Mouse (Mus musculus): ENCODE data around the gene Mettl27. TPM values are rescaled to one million over a fixed set of nuclear protein-coding genes. Genes with fewer than 3 reads are reported as not detected.

The Mettl27 gene
- polyA plus RNA-seq, 1 experiment = 23.2 TPM

DNA sequence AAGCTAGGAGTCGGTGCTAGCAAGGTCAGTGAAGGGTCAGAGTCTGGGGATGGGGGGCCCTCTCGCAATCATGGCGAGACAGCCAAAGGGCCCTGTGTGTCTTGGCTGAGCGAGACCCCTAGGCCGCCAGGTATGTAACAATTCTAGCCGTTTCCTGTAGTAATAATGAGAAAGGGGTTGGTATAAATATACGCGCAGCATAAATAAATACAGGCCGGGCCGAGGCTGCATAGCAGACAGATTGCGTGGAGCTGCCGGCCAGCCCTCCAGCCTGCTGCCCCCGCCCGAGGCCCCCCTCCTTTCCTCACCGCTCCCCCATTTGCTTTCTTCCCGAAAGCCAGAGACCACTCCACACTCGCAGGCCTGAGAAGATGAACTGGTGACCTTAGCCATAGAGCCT lies 34.6 kb upstream of the Mettl27 start:
- TF ChIP-seq POLR2A (IDR thresholded peaks at IDR 0.05; ENCODE audit: borderline replicate concordance, extremely low read depth, low read depth, low read length) = no peak
- no peak for TF ChIP-seq CTCF (IDR thresholded peaks at IDR 0.05; ENCODE audit: insufficient read depth, low read length)
- WGBS = 39% methylated on average over 17 of the region's 17 CpGs
- DNase-seq = no peak
- Histone ChIP-seq H3K4me1 (ENCODE audit: control insufficient read depth, insufficient read depth, low read length) (no peaks in the 10 kb centered on the region; the same call in 1 of the 2 replicates), H3K4me3 (replicated peaks; ENCODE audit: extremely low read depth, low read depth, low read length) (no peak overlapping the region)

DNA sequence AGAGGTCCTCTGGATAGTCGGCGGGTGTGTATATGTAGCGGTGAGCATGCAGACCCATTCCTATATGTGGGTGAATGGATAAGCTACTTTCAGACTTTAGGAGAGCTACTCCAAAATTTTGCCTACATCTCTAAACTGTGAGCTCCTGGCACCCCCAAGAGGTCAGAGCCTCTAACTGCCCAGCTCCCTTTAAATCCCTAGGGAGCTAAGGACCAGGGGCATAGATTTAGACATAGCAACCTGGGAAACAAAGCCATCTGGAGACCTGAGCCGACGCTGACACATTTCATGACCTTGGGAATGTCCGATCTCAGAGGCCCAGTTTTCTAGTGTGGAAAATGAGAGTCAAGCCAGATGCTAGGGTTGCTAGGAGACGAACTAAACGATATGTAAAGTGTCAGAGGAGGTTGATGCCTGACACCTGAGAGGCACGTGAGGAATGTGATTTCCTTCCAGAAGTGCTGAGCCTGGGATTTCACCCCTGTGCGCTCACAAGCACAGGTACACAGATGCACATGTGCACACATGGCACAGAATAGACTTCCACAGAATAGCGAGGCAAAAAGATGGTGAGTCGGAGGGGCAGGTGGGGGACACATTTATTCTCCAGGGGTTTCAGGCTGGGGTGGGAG lies 31.0 kb upstream of the Mettl27 start:
- WGBS = 32% methylated on average over 12 of the region's 12 CpGs
- H3K4me1 ChIP-seq (ENCODE audit: control insufficient read depth, insufficient read depth, low read length) = no peaks in the 10 kb centered on the region
- TF ChIP-seq CTCF (IDR thresholded peaks at IDR 0.05; ENCODE audit: insufficient read depth, low read length) (peak; percentile 62), POLR2A (IDR thresholded peaks at IDR 0.05; ENCODE audit: borderline replicate concordance, extremely low read depth, low read depth, low read length) (no peak)
- DNase-seq = no peak
- H3K4me3 ChIP-seq (replicated peaks; ENCODE audit: extremely low read depth, low read depth, low read length) = no peak overlapping the region

DNA sequence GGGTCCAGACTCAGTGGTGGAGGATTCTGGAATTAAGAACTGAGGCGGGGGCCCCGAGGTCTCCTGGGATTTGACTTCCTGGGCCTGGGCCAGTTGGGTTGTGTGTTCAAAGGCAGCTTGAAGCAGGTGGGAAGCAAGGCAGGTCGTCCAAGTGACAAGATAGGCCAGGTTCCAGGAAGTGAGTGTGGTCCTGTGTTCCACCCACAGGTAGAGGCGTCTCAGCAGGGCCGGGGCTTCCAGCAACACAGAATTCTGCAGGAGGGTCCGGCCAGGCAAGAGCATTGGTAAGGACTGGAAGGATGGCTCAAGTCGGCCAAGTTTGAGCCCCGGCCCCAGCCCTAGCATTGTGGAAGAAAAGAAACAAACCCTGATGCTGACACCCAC lies 30.5 kb upstream of the Mettl27 start:
- no peak for TF ChIP-seq CTCF (IDR thresholded peaks at IDR 0.05; ENCODE audit: insufficient read depth, low read length)
- TF ChIP-seq POLR2A (IDR thresholded peaks at IDR 0.05; ENCODE audit: borderline replicate concordance, extremely low read depth, low read depth, low read length) = no peak
- WGBS = 59% methylated on average over 8 of the region's 8 CpGs
- DNase-seq = no peak

DNA sequence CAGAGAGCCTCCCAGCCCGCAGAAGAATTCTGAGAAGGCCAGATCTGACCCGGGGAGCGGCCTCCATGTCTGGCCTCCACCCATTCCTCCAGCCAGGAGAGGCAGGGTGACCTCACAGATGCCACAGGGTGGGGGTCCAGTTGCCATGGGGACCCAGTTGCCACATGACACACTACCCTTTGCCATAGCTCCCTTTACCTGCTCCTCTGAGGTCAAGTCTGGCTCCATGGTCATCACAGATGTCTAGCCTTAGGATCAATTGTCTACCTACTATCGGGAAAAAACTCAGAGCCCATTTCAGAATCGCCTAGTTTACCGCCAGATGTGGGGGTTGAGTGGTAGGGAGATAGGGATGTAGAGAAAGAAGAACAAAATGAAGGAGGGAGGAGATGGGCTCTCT lies 25.5 kb upstream of the Mettl27 start, which contains the start of gene Tmem270:
Gene Tmem270, minus strand, starts transcription at position 101 of the 400 bp plus-strand sequence.
- TF ChIP-seq POLR2A (IDR thresholded peaks at IDR 0.05; ENCODE audit: borderline replicate concordance, extremely low read depth, low read depth, low read length) = no peak
- TF ChIP-seq CTCF (IDR thresholded peaks at IDR 0.05; ENCODE audit: insufficient read depth, low read length) = no peak
- no peak for DNase-seq
- Histone ChIP-seq H3K4me1 (ENCODE audit: control insufficient read depth, insufficient read depth, low read length) (no peaks in the 10 kb centered on the region), H3K4me3 (replicated peaks; ENCODE audit: extremely low read depth, low read depth, low read length) (no peak within 1 kb of the TSS)
- 87% methylated on average over 6 of the region's 6 CpGs for WGBS

More for the DNA sequence above, 30.5 kb upstream of the Mettl27 start:
- no peak overlapping the region for H3K4me3 ChIP-seq (replicated peaks; ENCODE audit: extremely low read depth, low read depth, low read length)
- no peaks in the 10 kb centered on the region for H3K4me1 ChIP-seq (ENCODE audit: control insufficient read depth, insufficient read depth, low read length)

DNA sequence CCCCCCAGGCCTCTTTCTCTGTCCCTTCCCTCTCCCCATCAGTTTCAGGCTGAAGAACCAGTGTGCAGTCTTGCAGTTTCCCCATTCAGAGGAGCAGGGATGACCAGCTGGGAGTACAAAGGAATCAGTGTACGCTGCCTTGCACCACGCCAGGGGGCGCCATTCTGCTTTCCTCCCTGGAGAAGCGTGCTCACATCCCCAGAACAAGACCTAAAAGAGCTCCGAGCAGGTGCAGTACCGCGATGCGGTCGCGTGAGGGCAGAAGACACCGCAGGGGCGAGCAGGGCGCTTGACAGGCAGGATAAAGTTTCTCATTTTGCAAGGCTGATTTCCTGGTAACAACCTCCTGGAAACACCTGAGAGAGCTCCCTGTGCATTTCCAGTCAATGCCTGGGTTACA lies 25.0 kb upstream of the Mettl27 start:
- no peaks in the 10 kb centered on the region for H3K4me1 ChIP-seq (ENCODE audit: control insufficient read depth, insufficient read depth, low read length)
- no peak overlapping the region for H3K4me3 ChIP-seq (replicated peaks; ENCODE audit: extremely low read depth, low read depth, low read length)
- DNase-seq = peak; percentile 94
- peak; percentile 91 for TF ChIP-seq CTCF (IDR thresholded peaks at IDR 0.05; ENCODE audit: insufficient read depth, low read length)
- TF ChIP-seq POLR2A (IDR thresholded peaks at IDR 0.05; ENCODE audit: borderline replicate concordance, extremely low read depth, low read depth, low read length) = no peak
- WGBS = under 1% methylated on average over 13 of the region's 13 CpGs

DNA sequence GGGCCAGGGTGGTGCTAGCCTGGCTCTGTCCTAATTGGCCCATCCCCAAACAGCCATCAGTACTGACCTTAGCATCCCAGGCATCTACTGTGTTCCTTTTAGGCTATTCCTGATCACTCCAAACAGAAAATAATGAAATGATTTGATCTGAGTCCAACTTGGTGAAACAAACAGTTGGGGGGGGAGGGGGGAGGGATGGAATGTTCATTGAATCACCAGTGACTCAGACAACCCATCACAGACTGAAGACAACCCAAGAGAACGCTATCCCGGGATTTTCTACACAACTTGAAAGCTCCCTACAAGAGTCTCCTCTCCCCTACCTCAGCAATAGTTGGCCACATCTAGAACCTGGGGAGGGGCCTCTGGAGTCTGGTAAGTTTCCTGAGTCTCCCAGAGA lies 20.3 kb upstream of the Mettl27 start:
- 51% methylated on average over 2 of the region's 2 CpGs for WGBS
- TF ChIP-seq POLR2A (IDR thresholded peaks at IDR 0.05; ENCODE audit: borderline replicate concordance, extremely low read depth, low read depth, low read length) (no peak), CTCF (IDR thresholded peaks at IDR 0.05; ENCODE audit: insufficient read depth, low read length) (no peak)
- H3K4me3 ChIP-seq (replicated peaks; ENCODE audit: extremely low read depth, low read depth, low read length) = no peak overlapping the region
- DNase-seq = no peak
- no peaks in the 10 kb centered on the region for H3K4me1 ChIP-seq (ENCODE audit: control insufficient read depth, insufficient read depth, low read length)

DNA sequence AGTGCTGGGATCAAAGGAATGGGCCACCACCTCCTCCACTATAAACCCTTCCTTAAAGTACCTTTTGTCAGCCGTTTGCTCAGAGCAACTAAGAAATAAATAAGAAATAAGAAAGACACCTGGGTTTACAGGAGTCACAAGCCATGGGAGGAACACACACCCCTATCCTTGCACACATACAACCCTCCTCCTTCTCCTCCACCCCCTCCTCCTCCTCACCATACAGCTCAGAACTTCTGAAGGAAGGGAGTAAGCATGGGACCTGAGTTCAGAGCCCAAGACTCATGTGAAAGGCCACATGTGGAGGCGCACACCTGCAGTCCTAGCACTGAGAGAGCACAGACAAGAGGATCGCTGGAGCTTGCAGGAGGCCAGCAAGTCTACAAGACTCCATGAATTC lies 18.8 kb upstream of the Mettl27 start:
- H3K4me3 ChIP-seq (replicated peaks; ENCODE audit: extremely low read depth, low read depth, low read length) = no peak overlapping the region
- WGBS = 73% methylated on average over 3 of the region's 3 CpGs
- TF ChIP-seq CTCF (IDR thresholded peaks at IDR 0.05; ENCODE audit: insufficient read depth, low read length) = no peak
- TF ChIP-seq POLR2A (IDR thresholded peaks at IDR 0.05; ENCODE audit: borderline replicate concordance, extremely low read depth, low read depth, low read length) = no peak
- DNase-seq = no peak
- no peaks in the 10 kb centered on the region for H3K4me1 ChIP-seq (ENCODE audit: control insufficient read depth, insufficient read depth, low read length)

DNA sequence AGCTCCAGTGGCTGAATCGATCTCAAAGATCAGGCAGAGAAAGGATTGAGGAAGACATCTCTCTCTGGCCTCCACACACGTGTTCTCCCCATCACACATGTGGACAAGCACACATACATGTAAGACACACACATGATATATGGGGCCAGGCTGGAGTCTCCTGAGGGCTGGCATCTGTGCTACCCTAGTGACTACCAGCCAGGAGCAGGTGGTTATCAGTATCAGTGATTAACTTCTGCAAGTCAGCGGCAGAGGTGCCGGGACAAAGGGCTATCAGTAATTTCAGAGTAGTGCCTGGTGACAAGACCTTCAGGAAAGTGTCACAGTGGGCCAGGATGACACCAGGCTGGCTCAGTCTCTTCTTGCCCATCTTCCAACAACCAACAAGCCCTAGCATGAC lies 18.4 kb upstream of the Mettl27 start:
- Histone ChIP-seq H3K4me1 (ENCODE audit: control insufficient read depth, insufficient read depth, low read length) (no peaks in the 10 kb centered on the region), H3K4me3 (replicated peaks; ENCODE audit: extremely low read depth, low read depth, low read length) (no peak overlapping the region)
- TF ChIP-seq CTCF (IDR thresholded peaks at IDR 0.05; ENCODE audit: insufficient read depth, low read length) (no peak), POLR2A (IDR thresholded peaks at IDR 0.05; ENCODE audit: borderline replicate concordance, extremely low read depth, low read depth, low read length) (no peak)
- DNase-seq = no peak
- WGBS = 84% methylated on average over 4 of the region's 4 CpGs

DNA sequence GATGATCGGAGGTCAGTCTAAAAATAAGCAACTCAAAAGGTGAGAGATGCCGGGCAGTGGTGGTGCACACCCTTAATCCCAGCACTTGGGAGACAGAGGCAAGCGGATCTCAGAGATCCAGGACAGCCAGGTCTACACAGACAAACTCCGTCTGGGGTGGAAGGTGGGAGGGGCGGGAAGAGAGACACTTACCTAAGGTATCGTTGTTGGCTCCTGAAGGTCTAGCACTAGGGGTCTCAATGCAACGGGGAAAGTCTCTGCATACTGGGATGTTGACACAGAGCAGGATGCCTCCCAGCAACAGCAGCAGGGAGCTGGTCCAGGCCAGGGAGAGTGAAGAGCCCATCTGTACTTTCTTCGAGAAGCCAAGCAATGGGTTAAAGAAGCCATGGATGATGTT lies 17.7 kb upstream of the Mettl27 start:
- WGBS = 79% methylated on average over 8 of the region's 8 CpGs
- no peak for DNase-seq
- TF ChIP-seq POLR2A (IDR thresholded peaks at IDR 0.05; ENCODE audit: borderline replicate concordance, extremely low read depth, low read depth, low read length) (no peak), CTCF (IDR thresholded peaks at IDR 0.05; ENCODE audit: insufficient read depth, low read length) (no peak)
- no peak overlapping the region for H3K4me3 ChIP-seq (replicated peaks; ENCODE audit: extremely low read depth, low read depth, low read length)
- H3K4me1 ChIP-seq (ENCODE audit: control insufficient read depth, insufficient read depth, low read length) = no peaks in the 10 kb centered on the region

DNA sequence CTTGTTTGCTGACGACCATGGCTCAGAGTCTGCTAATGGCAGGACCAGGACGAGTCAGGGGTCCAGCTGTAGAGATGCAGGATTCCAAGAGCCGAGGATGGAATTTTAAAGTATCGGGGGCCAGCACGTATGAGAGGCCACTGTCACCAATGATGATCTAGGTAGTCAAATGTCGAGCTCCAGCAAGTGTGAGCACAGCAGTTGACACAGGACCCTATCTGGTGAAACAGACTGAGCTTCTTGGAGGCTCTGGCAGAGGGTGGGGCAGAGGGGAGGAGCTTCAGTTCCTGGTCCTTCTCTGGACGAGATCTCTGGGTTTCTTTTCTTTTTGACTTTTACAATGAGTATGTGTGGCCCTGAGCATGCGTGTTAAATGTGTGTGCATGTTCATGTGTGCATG lies 16.9 kb upstream of the Mettl27 start, which contains the start of gene Cldn13:
Gene Cldn13, minus strand, starts transcription at position 216 of the 400 bp plus-strand sequence.
- TF ChIP-seq CTCF (IDR thresholded peaks at IDR 0.05; ENCODE audit: insufficient read depth, low read length) = no peak
- Histone ChIP-seq H3K4me3 (replicated peaks; ENCODE audit: extremely low read depth, low read depth, low read length) (no peak within 1 kb of the TSS), H3K4me1 (ENCODE audit: control insufficient read depth, insufficient read depth, low read length) (no peaks in the 10 kb centered on the region)
- WGBS = 77% methylated on average over 8 of the region's 8 CpGs
- no peak for DNase-seq
